Mouse (Mus musculus): ENCODE measurements around the gene Acnat2. TPM values are rescaled to one million over a fixed set of nuclear protein-coding genes. Genes with fewer than 3 reads are reported as not detected.
"Not testable (repeated sequence)": the region's sequence is repeated elsewhere in the genome, so short reads cannot be mapped to it uniquely, and the experiment has no call there.

Gene Acnat2
- polyA plus RNA-seq, 1 experiment = 73.4 TPM

- H3K27me3 ChIP-seq (replicated peaks; ENCODE audit: control insufficient read depth, insufficient read depth, low read length) = no peaks in the 10 kb centered on the region
- WGBS = 74% methylated on average over 2 of the region's 2 CpGs
- H3K4me3 ChIP-seq (ENCODE audit: insufficient read depth, low read depth, low read length) = no peak overlapping the region
- TF ChIP-seq CTCF (conservative IDR thresholded peaks at IDR 0.05; ENCODE audit: insufficient read depth, insufficient read length, low read depth, low read length) (no peak), POLR2A (IDR thresholded peaks at IDR 0.05; ENCODE audit: low read depth, low read length) (no peak)
- no peaks in the 10 kb centered on the region for H3K36me3 ChIP-seq (ENCODE audit: control insufficient read depth, insufficient read depth, low read length)
- no peak overlapping the region for H3K27ac ChIP-seq (ENCODE audit: insufficient read depth, low read depth, low read length)
- DNase-seq = no peak
- no peaks in the 10 kb centered on the region for H3K4me1 ChIP-seq (ENCODE audit: control insufficient read depth, insufficient read depth, low read length)
Observed at GRCm38 (mm10) chr4:49357097-49357496, 50.9 kb downstream of the Acnat2 start.

GRCm38 (mm10) chr4:49350470-49350869, 57.5 kb downstream of the Acnat2 start:
- Histone ChIP-seq H3K27me3 (replicated peaks; ENCODE audit: control insufficient read depth, insufficient read depth, low read length) (no peaks in the 10 kb centered on the region), H3K4me1 (ENCODE audit: control insufficient read depth, insufficient read depth, low read length) (no peaks in the 10 kb centered on the region), H3K4me3 (ENCODE audit: insufficient read depth, low read depth, low read length) (no peak overlapping the region), H3K27ac (ENCODE audit: insufficient read depth, low read depth, low read length) (no peak overlapping the region), H3K36me3 (ENCODE audit: control insufficient read depth, insufficient read depth, low read length) (no peaks in the 10 kb centered on the region)
- WGBS = 92% methylated on average over 4 of the region's 4 CpGs
- TF ChIP-seq CTCF (conservative IDR thresholded peaks at IDR 0.05; ENCODE audit: insufficient read depth, insufficient read length, low read depth, low read length) (no peak), POLR2A (IDR thresholded peaks at IDR 0.05; ENCODE audit: low read depth, low read length) (no peak)
- DNase-seq = no peak

- H3K27me3 ChIP-seq (replicated peaks; ENCODE audit: control insufficient read depth, insufficient read depth, low read length) = no peaks in the 10 kb centered on the region
- H3K36me3 ChIP-seq (ENCODE audit: control insufficient read depth, insufficient read depth, low read length) = no peaks in the 10 kb centered on the region
- no peak overlapping the region for H3K4me3 ChIP-seq (ENCODE audit: insufficient read depth, low read depth, low read length)
- H3K27ac ChIP-seq (ENCODE audit: insufficient read depth, low read depth, low read length) = no peak overlapping the region
- DNase-seq = no peak
- WGBS = 79% methylated on average over 2 of the region's 2 CpGs
- H3K4me1 ChIP-seq (ENCODE audit: control insufficient read depth, insufficient read depth, low read length) = no peaks in the 10 kb centered on the region
- TF ChIP-seq POLR2A (IDR thresholded peaks at IDR 0.05; ENCODE audit: low read depth, low read length) (no peak), CTCF (conservative IDR thresholded peaks at IDR 0.05; ENCODE audit: insufficient read depth, insufficient read length, low read depth, low read length) (no peak)
Observed at GRCm38 (mm10) chr4:49348677-49349076, 59.3 kb downstream of the Acnat2 start.

DNA sequence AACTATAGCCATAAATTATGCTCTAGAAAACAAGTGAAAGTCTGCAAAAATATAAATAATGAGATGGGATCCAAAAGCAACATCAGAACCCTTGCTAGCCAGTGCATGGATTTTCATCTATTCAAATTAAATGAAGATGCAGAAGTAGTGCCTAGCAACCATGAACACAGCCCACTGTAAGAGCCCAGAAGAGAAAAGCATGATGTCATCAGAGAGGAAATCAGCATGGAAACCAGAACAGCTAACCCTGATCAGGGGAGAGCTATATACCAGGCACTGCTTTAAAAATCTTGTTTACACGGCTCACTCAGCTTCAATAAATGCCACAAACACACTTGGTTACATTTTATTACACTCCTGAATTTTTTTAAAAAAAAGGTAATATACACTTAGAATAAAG, 60.0 kb downstream of the Acnat2 start:
- H3K36me3 ChIP-seq (ENCODE audit: control insufficient read depth, insufficient read depth, low read length); DNase-seq; H3K27me3 ChIP-seq (replicated peaks; ENCODE audit: control insufficient read depth, insufficient read depth, low read length); H3K4me3 ChIP-seq (ENCODE audit: insufficient read depth, low read depth, low read length); H3K27ac ChIP-seq (ENCODE audit: insufficient read depth, low read depth, low read length); H3K4me1 ChIP-seq (ENCODE audit: control insufficient read depth, insufficient read depth, low read length): not testable (repeated sequence)
- WGBS = 67% methylated on average over 1 of the region's 1 CpGs

- H3K4me3 ChIP-seq (ENCODE audit: insufficient read depth, low read depth, low read length); H3K4me1 ChIP-seq (ENCODE audit: control insufficient read depth, insufficient read depth, low read length); H3K27me3 ChIP-seq (replicated peaks; ENCODE audit: control insufficient read depth, insufficient read depth, low read length); H3K27ac ChIP-seq (ENCODE audit: insufficient read depth, low read depth, low read length); H3K36me3 ChIP-seq (ENCODE audit: control insufficient read depth, insufficient read depth, low read length): not testable (repeated sequence)
- peak; percentile 70 for DNase-seq
- WGBS = 33% methylated on average over 3 of the region's 3 CpGs
Observed at GRCm38 (mm10) chr4:49340091-49340490, 67.9 kb downstream of the Acnat2 start.

DNA sequence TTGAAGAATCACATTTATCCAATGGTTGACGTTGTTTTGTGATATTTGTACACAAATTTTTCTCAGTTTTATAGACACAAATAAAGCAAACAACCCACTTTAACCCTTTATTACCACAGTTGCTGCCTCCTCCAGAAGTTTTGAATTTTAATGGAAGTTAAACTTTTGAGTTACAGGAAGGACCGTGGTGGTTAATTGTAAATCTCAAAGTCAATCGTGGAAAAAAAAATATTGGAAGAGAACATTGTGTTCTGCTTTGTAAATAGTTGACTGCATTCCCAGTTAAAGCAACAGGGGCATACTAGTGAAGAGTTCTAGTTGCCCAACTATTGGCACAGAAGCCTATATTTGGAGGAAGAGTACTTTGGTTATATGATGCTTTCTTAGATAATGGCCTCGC, 70.0 kb downstream of the Acnat2 start:
- H3K4me3 ChIP-seq (ENCODE audit: insufficient read depth, low read depth, low read length); H3K27me3 ChIP-seq (replicated peaks; ENCODE audit: control insufficient read depth, insufficient read depth, low read length); H3K4me1 ChIP-seq (ENCODE audit: control insufficient read depth, insufficient read depth, low read length); H3K27ac ChIP-seq (ENCODE audit: insufficient read depth, low read depth, low read length); H3K36me3 ChIP-seq (ENCODE audit: control insufficient read depth, insufficient read depth, low read length): not testable (repeated sequence)
- DNase-seq = peak; percentile 67
- WGBS = 36% methylated on average over 3 of the region's 4 CpGs

Other genes with a start within 250 kb of the Acnat2 start
- gene Acnat1, start 65.8 kb upstream of the Acnat2 start, polyA plus RNA-seq (2012; rRNA removed) = 41.7 and 46.9 TPM in 2 replicates
- gene Baat, start 98.4 kb upstream of the Acnat2 start, polyA plus RNA-seq (2012; rRNA removed) = 4.4 and 5.7 TPM in 2 replicates
- gene Mrpl50, start 112.9 kb upstream of the Acnat2 start, polyA plus RNA-seq (2012; rRNA removed) = 14.7 and 21.2 TPM in 2 replicates
- gene Zfp189, start 113.0 kb upstream of the Acnat2 start, polyA plus RNA-seq (2012; rRNA removed) = 2.0 and 2.5 TPM in 2 replicates
- 4,876 and 5,164 TPM in 2 replicates for gene Aldob, start 141.4 kb upstream of the Acnat2 start, polyA plus RNA-seq (2012; rRNA removed)
- gene Tmem246, start 189.7 kb upstream of the Acnat2 start, polyA plus RNA-seq (2012; rRNA removed) = 35.8 and 45.9 TPM in 2 replicates
- gene Rnf20, start 223.9 kb upstream of the Acnat2 start, polyA plus RNA-seq (2012; rRNA removed) = 14.1 and 15.3 TPM in 2 replicates

All from kidney, adult 2 months (tissue).